In genomic region chr8:84984294-84985048, GRCm38 (mm10) we compare ENCODE assay signal across 8 mouse cellular contexts. TPM values are rescaled to one million over a fixed set of nuclear protein-coding genes. Genes with fewer than 3 reads are reported as not detected.
DNase-seq lines count a peak whose midpoint lies in the region; ATAC-seq and TF ChIP-seq lines count a peak whose summit lies in the region.

No protein-coding gene starts in this region.

- H3K27ac ChIP-seq in left cerebral cortex, adult 2 months, result peak overlapping the region; percentile 91
- H3K27ac ChIP-seq in embryonic facial prominence, embryonic 14.5 days (replicated peaks; ENCODE audit: low read depth, low read length), result peak overlapping the region; percentile 69
- peak overlapping the region; percentile 82 for H3K27ac ChIP-seq in liver, embryonic 13.5 days
- H3K27ac ChIP-seq in neural tube, embryonic 11.5 days (ENCODE audit: low read depth, low read length), result no peak overlapping the region

- peak overlapping the region; percentile 60 for H3K4me3 ChIP-seq in left cerebral cortex, adult 2 months
- H3K4me3 ChIP-seq in embryonic facial prominence, embryonic 14.5 days (ENCODE audit: low read depth, low read length), result peak overlapping the region; percentile 55; the same call in 1 of the 2 replicates
- peak overlapping the region; percentile 67 for H3K4me3 ChIP-seq in liver, embryonic 13.5 days (replicated peaks)
- H3K4me3 ChIP-seq in neural tube, embryonic 11.5 days (ENCODE audit: low read depth, low read length), result no peak overlapping the region

- DNase-seq in left cerebral cortex, adult 2 months (ENCODE audit: extremely low spot score in 1 of 2, low spot score in 2 of 2), result no peak
- no peak for DNase-seq in left cerebral cortex, postnatal 4 days
- no peak for DNase-seq in embryonic facial prominence, embryonic 14.5 days (ENCODE audit: low spot score)
- peak; percentile 84 for DNase-seq in induced T-regulatory cell, adult 2 months (ENCODE audit: low read depth)
- DNase-seq in liver, embryonic 13.5 days, result no peak
- no peak for DNase-seq in neural tube, embryonic 11.5 days (ENCODE audit: low spot score)
- no peak for DNase-seq in cerebellum, adult 11 months

- H3K36me3 ChIP-seq in embryonic facial prominence, embryonic 14.5 days (ENCODE audit: control insufficient read depth, insufficient read depth, low read length), result no peaks in the 10 kb centered on the region
- H3K36me3 ChIP-seq in liver, embryonic 13.5 days, result no peaks in the 10 kb centered on the region
- H3K36me3 ChIP-seq in neural tube, embryonic 11.5 days (ENCODE audit: control insufficient read depth, insufficient read depth, low read length), result no peaks in the 10 kb centered on the region

- no peaks in the 10 kb centered on the region; the same call in 1 of the 2 replicates for H3K27me3 ChIP-seq in embryonic facial prominence, embryonic 14.5 days (replicated peaks; ENCODE audit: control insufficient read depth, insufficient read depth, low read length)
- H3K27me3 ChIP-seq in liver, embryonic 13.5 days, result no peaks in the 10 kb centered on the region
- H3K27me3 ChIP-seq in neural tube, embryonic 11.5 days (ENCODE audit: control insufficient read depth, insufficient read depth, low read length), result peaks cover 21% of the 10 kb centered on the region

- ATAC-seq in embryonic facial prominence, embryonic 14.5 days (ENCODE audit: low read depth), result no peak
- ATAC-seq in liver, embryonic 13.5 days (ENCODE audit: low read depth), result peak; percentile 21
- ATAC-seq in neural tube, embryonic 11.5 days (ENCODE audit: insufficient read depth, low FRiP score, low TSS enrichment), result no peak
- ATAC-seq in megakaryocyte-erythroid progenitor cell, adult 5-6 weeks (replicated peaks; ENCODE audit: low FRiP score, low TSS enrichment, poor library complexity, severe bottlenecking), result no peak

- intact Hi-C loops in left cerebral cortex, adult 2 months (cut with DNase I), result no loop called here
- intact Hi-C loops in left cerebral cortex, postnatal 4 days (cut with DNase I), result no loop called here

- 5% methylated on average over 15 of the region's 16 CpGs for WGBS in embryonic facial prominence, embryonic 14.5 days
- 19% methylated on average over 16 of the region's 16 CpGs for WGBS in liver, embryonic 13.5 days (ENCODE audit: insufficient replicate concordance)
- WGBS in neural tube, embryonic 11.5 days, result 14% methylated on average over 16 of the region's 16 CpGs

- TF ChIP-seq CTCF in left cerebral cortex, adult 2 months (IDR thresholded peaks at IDR 0.05), result no peak

- H3K9ac ChIP-seq in embryonic facial prominence, embryonic 14.5 days (ENCODE audit: low read depth, low read length), result peak overlapping the region; percentile 45; the same call in 1 of the 2 replicates
- peak overlapping the region; percentile 80 for H3K9ac ChIP-seq in liver, embryonic 13.5 days
- no peak overlapping the region for H3K9ac ChIP-seq in neural tube, embryonic 11.5 days (ENCODE audit: low read length)

- peaks cover 37% of the 10 kb centered on the region for H3K4me1 ChIP-seq in embryonic facial prominence, embryonic 14.5 days (ENCODE audit: control insufficient read depth, insufficient read depth, low read length)
- peaks cover 100% of the 10 kb centered on the region for H3K4me1 ChIP-seq in liver, embryonic 13.5 days (replicated peaks)
- H3K4me1 ChIP-seq in neural tube, embryonic 11.5 days (ENCODE audit: control insufficient read depth, insufficient read depth, low read length), result peaks cover 26% of the 10 kb centered on the region

- no peaks in the 10 kb centered on the region for H3K9me3 ChIP-seq in embryonic facial prominence, embryonic 14.5 days (ENCODE audit: control insufficient read depth, low read length)
- no peaks in the 10 kb centered on the region for H3K9me3 ChIP-seq in liver, embryonic 13.5 days (replicated peaks)
- H3K9me3 ChIP-seq in neural tube, embryonic 11.5 days (ENCODE audit: control insufficient read depth, low read length), result no peaks in the 10 kb centered on the region

- H3K4me2 ChIP-seq in embryonic facial prominence, embryonic 14.5 days (ENCODE audit: low read depth, low read length), result peak overlapping the region; percentile 98
- peak overlapping the region; percentile 100 for H3K4me2 ChIP-seq in liver, embryonic 13.5 days
- peak overlapping the region; percentile 97 for H3K4me2 ChIP-seq in neural tube, embryonic 11.5 days (ENCODE audit: low read depth)

RNA-seq across cellular contexts. Expression of gene Hook2, which starts 5.9 kb away (rescaled TPM):
- total RNA-seq in left cerebral cortex, adult 2 months (2021), result 10 to 100 TPM; 11.3 to 11.6 TPM
- 10 to 100 TPM; 28.3 to 32.5 TPM for total RNA-seq in left cerebral cortex, postnatal 4 days (2021)
- 13.1 and 15.3 TPM in 2 replicates for polyA plus RNA-seq in embryonic facial prominence, embryonic 14.5 days (2014; fragmentation: Nextera tagmentation; extraction: Ambion mirVana)
- 7.2 and 7.4 TPM in 2 replicates for polyA plus RNA-seq in liver, embryonic 13.5 days (2015; fragmentation: Nextera tagmentation; extraction: Ambion mirVana)
- polyA plus RNA-seq in neural tube, embryonic 11.5 days (2014; fragmentation: Nextera tagmentation; extraction: Ambion mirVana), result 10.5 and 12.9 TPM in 2 replicates
- 7.7 and 9.6 TPM in 2 replicates for total RNA-seq in megakaryocyte-erythroid progenitor cell, adult 5-6 weeks (2014; fragmentation: Nextera tagmentation)
- total RNA-seq in megakaryocyte-erythroid progenitor cell, adult 5-6 weeks (2017), result 11.0 and 19.9 TPM in 2 replicates

RNA-seq across cellular contexts. Expression of gene Junb, which starts 6.0 kb away (rescaled TPM):
- total RNA-seq in left cerebral cortex, adult 2 months (2021), result 100 to 1,000 TPM in 1 of 2 experiments, 10 to 100 TPM in 1; 99.5 to 145 TPM
- 10 to 100 TPM; 12.5 to 13.5 TPM for total RNA-seq in left cerebral cortex, postnatal 4 days (2021)
- polyA plus RNA-seq in embryonic facial prominence, embryonic 14.5 days (2014; fragmentation: Nextera tagmentation; extraction: Ambion mirVana), result 16.8 and 18.4 TPM in 2 replicates
- 12.2 and 15.3 TPM in 2 replicates for polyA plus RNA-seq in liver, embryonic 13.5 days (2015; fragmentation: Nextera tagmentation; extraction: Ambion mirVana)
- polyA plus RNA-seq in neural tube, embryonic 11.5 days (2014; fragmentation: Nextera tagmentation; extraction: Ambion mirVana), result 6.2 and 6.9 TPM in 2 replicates
- total RNA-seq in megakaryocyte-erythroid progenitor cell, adult 5-6 weeks (2014; fragmentation: Nextera tagmentation), result 4.1 and 8.0 TPM in 2 replicates
- 57.8 and 74.2 TPM in 2 replicates for total RNA-seq in megakaryocyte-erythroid progenitor cell, adult 5-6 weeks (2017)

RNA-seq across cellular contexts. Expression of gene Rnaseh2a, which starts 14.9 kb away (rescaled TPM):
- 10 to 100 TPM; 43.4 to 47.3 TPM for total RNA-seq in left cerebral cortex, adult 2 months (2021)
- 10 to 100 TPM; 41.1 to 42.1 TPM for total RNA-seq in left cerebral cortex, postnatal 4 days (2021)
- polyA plus RNA-seq in embryonic facial prominence, embryonic 14.5 days (2014; fragmentation: Nextera tagmentation; extraction: Ambion mirVana), result 73.7 and 88.9 TPM in 2 replicates
- 130 TPM in 2 replicates for polyA plus RNA-seq in liver, embryonic 13.5 days (2015; fragmentation: Nextera tagmentation; extraction: Ambion mirVana)
- polyA plus RNA-seq in neural tube, embryonic 11.5 days (2014; fragmentation: Nextera tagmentation; extraction: Ambion mirVana), result 92.9 and 116 TPM in 2 replicates
- 198 and 202 TPM in 2 replicates for total RNA-seq in megakaryocyte-erythroid progenitor cell, adult 5-6 weeks (2014; fragmentation: Nextera tagmentation)
- total RNA-seq in megakaryocyte-erythroid progenitor cell, adult 5-6 weeks (2017), result 119 and 151 TPM in 2 replicates

RNA-seq across cellular contexts. Expression of gene Prdx2, which starts 15.1 kb away (rescaled TPM):
- 100 to 1,000 TPM; 319 to 333 TPM for total RNA-seq in left cerebral cortex, adult 2 months (2021)
- total RNA-seq in left cerebral cortex, postnatal 4 days (2021), result 100 to 1,000 TPM; 665 to 681 TPM
- polyA plus RNA-seq in embryonic facial prominence, embryonic 14.5 days (2014; fragmentation: Nextera tagmentation; extraction: Ambion mirVana), result 715 and 771 TPM in 2 replicates
- 1,982 and 2,114 TPM in 2 replicates for polyA plus RNA-seq in liver, embryonic 13.5 days (2015; fragmentation: Nextera tagmentation; extraction: Ambion mirVana)
- 1,335 and 1,358 TPM in 2 replicates for polyA plus RNA-seq in neural tube, embryonic 11.5 days (2014; fragmentation: Nextera tagmentation; extraction: Ambion mirVana)
- total RNA-seq in megakaryocyte-erythroid progenitor cell, adult 5-6 weeks (2014; fragmentation: Nextera tagmentation), result 898 and 1,004 TPM in 2 replicates
- 1,011 and 1,021 TPM in 2 replicates for total RNA-seq in megakaryocyte-erythroid progenitor cell, adult 5-6 weeks (2017)

RNA-seq across cellular contexts. Expression of gene Gm49661, which starts 15.2 kb away (rescaled TPM):
- total RNA-seq in left cerebral cortex, adult 2 months (2021), result not detected
- total RNA-seq in left cerebral cortex, postnatal 4 days (2021), result not detected
- not detected in 2 replicates for polyA plus RNA-seq in embryonic facial prominence, embryonic 14.5 days (2014; fragmentation: Nextera tagmentation; extraction: Ambion mirVana)
- not detected in 2 replicates for polyA plus RNA-seq in liver, embryonic 13.5 days (2015; fragmentation: Nextera tagmentation; extraction: Ambion mirVana)
- polyA plus RNA-seq in neural tube, embryonic 11.5 days (2014; fragmentation: Nextera tagmentation; extraction: Ambion mirVana), result not detected in 2 replicates
- not detected in 2 replicates for total RNA-seq in megakaryocyte-erythroid progenitor cell, adult 5-6 weeks (2014; fragmentation: Nextera tagmentation)
- not detected in 2 replicates for total RNA-seq in megakaryocyte-erythroid progenitor cell, adult 5-6 weeks (2017)
